Comparison of ENCODE assay signal across 8 mouse cellular contexts in the genomic region with DNA sequence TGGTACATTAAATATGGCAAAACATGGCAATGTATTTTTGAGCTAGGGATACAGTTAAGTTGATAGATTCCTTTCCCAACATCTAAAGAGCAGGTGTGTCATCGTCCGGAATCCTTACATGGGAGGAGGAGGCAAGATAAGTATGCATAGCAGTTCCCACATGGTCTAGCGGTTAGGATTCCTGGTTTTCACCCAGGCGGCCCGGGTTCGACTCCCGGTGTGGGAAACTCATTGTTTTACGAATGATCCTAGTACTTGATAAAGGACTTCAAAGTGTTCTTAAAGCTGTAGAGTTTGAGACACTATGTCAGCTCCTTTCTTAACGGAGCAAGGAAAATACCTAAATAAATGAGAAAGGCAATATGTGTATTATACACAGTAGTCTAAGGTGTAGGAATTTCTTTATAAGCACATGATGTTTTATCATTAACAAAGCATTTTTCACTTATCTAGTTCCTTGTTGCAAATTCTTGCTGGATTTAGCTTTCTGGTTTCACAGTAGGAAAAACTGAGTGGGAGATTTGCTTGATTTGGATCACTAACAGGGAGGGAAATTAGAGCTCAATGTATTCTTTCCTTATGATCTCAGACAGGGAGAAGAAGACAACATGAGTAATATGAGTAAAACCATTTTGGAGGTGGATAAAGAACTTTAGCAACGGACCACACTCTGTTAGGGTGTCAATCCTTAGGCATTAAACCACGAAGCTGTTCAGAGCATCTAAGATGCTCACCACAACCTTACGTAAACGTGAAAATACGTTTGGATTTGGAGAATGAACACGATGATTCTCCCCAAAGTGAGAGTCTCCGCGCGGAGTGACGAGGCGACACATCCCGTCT. TPM values are rescaled to one million over a fixed set of nuclear protein-coding genes. Genes with fewer than 3 reads are reported as not detected.
DNase-seq lines count a peak whose midpoint lies in the region; ATAC-seq and TF ChIP-seq lines count a peak whose summit lies in the region.

No protein-coding gene starts in this region.

- no peak for TF ChIP-seq POLR2A in CH12.LX (IDR thresholded peaks at IDR 0.05; ENCODE audit: low read depth, low read length)
- no peak for TF ChIP-seq POLR2A in brain, embryonic 14.5 days (IDR thresholded peaks at IDR 0.05; ENCODE audit: borderline replicate concordance, extremely low read depth, insufficient read depth, insufficient read length, poor library complexity, severe bottlenecking)

- no peaks in the 10 kb centered on the region for H3K36me3 ChIP-seq in CH12.LX (replicated peaks in 1 of 2; ENCODE audit: control insufficient read depth in 1 of 2, insufficient read depth in 1 of 2, low read length in 1 of 2)
- peaks cover 6% of the 10 kb centered on the region for H3K36me3 ChIP-seq in erythroblast, embryonic 14.5 days (ENCODE audit: control insufficient read depth)
- no peaks in the 10 kb centered on the region for H3K36me3 ChIP-seq in heart, embryonic 14.5 days (ENCODE audit: control insufficient read depth, insufficient read depth, low read length)
- H3K36me3 ChIP-seq in liver, embryonic 11.5 days (ENCODE audit: control insufficient read depth, insufficient read depth, low read length): no peaks in the 10 kb centered on the region

- no peak for TF ChIP-seq EP300 in CH12.LX (IDR thresholded peaks at IDR 0.05; ENCODE audit: low read length)

- peak overlapping the region; percentile 90 for H3K4me2 ChIP-seq in CH12.LX (ENCODE audit: insufficient read depth, low read depth, poor library complexity, severe bottlenecking)
- H3K4me2 ChIP-seq in heart, embryonic 14.5 days (ENCODE audit: low read length): peak overlapping the region; percentile 80
- H3K4me2 ChIP-seq in liver, embryonic 11.5 days: peak overlapping the region; percentile 94

- TF ChIP-seq CTCF in CH12.LX (conservative IDR thresholded peaks at IDR 0.05 in 1 of 2, IDR thresholded peaks at IDR 0.05 in 1 of 2; ENCODE audit: low read depth in 2 of 2, low read length in 2 of 2): no peak
- TF ChIP-seq CTCF in brain, embryonic 14.5 days (IDR thresholded peaks at IDR 0.05; ENCODE audit: borderline replicate concordance, extremely low read depth, insufficient read depth, insufficient read length): no peak

- no peaks in the 10 kb centered on the region for H3K9me3 ChIP-seq in CH12.LX (replicated peaks; ENCODE audit: low read length)
- no peaks in the 10 kb centered on the region for H3K9me3 ChIP-seq in erythroblast, embryonic 14.5 days (ENCODE audit: control insufficient read depth, low read length)
- no peaks in the 10 kb centered on the region for H3K9me3 ChIP-seq in heart, embryonic 14.5 days (ENCODE audit: control insufficient read depth, low read length)
- no peaks in the 10 kb centered on the region for H3K9me3 ChIP-seq in liver, embryonic 11.5 days (ENCODE audit: control insufficient read depth, low read length)

- ATAC-seq in heart, embryonic 14.5 days (ENCODE audit: insufficient number of reproducible peaks, insufficient read depth, low FRiP score, low read depth): no peak
- peak; percentile 35 for ATAC-seq in liver, embryonic 11.5 days (replicated peaks; ENCODE audit: low FRiP score)

- WGBS in heart, embryonic 14.5 days: under 1% methylated on average over 21 of the region's 21 CpGs
- WGBS in liver, embryonic 11.5 days: 1% methylated on average over 21 of the region's 21 CpGs

- TF ChIP-seq RAD21 in CH12.LX (IDR thresholded peaks at IDR 0.05; ENCODE audit: low read depth, low read length): no peak

- peaks cover 30% of the 10 kb centered on the region for H3K27me3 ChIP-seq in CH12.LX (replicated peaks)
- no peaks in the 10 kb centered on the region for H3K27me3 ChIP-seq in erythroblast, embryonic 14.5 days (ENCODE audit: control insufficient read depth)
- H3K27me3 ChIP-seq in heart, embryonic 14.5 days (ENCODE audit: control insufficient read depth, insufficient read depth, low read length): 0 out of 2 replicates have a peak, but pooled peaks cover 1% of the 10 kb centered on the region
- H3K27me3 ChIP-seq in liver, embryonic 11.5 days (replicated peaks; ENCODE audit: control insufficient read depth, insufficient read depth, low read length): no peaks in the 10 kb centered on the region

- in situ Hi-C loops in CH12.LX (cut with MboI; ENCODE audit: low pct_ligation_motif_present, low pct_unique_long_range_greater_than_20kb, low sequenced_read_pairs): no loop called here

- DNase-seq in CH12.LX (ENCODE audit: extremely low read depth): peak; percentile 86
- DNase-seq in brain, embryonic 14.5 days (ENCODE audit: low read depth): peak; percentile 86
- DNase-seq in kidney, postnatal 10 days: peak; percentile 72
- DNase-seq in liver, embryonic 11.5 days (ENCODE audit: low spot score): peak; percentile 92
- DNase-seq in neural tube, embryonic 10.5 days (ENCODE audit: extremely low spot score, low spot score): peak; percentile 89
- DNase-seq in telencephalon, adult 2 months (ENCODE audit: low read depth, low spot score): peak; percentile 50

- H3K79me2 ChIP-seq in CH12.LX (replicated peaks; ENCODE audit: control insufficient read depth, extremely low read depth, insufficient read depth, poor library complexity, severe bottlenecking): no peaks in the 10 kb centered on the region

- H3K9ac ChIP-seq in CH12.LX (ENCODE audit: insufficient read depth, low read depth): peak overlapping the region; percentile 21; the same call in 1 of the 2 replicates
- peak overlapping the region; percentile 76 for H3K9ac ChIP-seq in heart, embryonic 14.5 days (ENCODE audit: low read length)
- peak overlapping the region; percentile 72 for H3K9ac ChIP-seq in liver, embryonic 11.5 days (ENCODE audit: low read depth, low read length)

- peak overlapping the region; percentile 53 to 71 (median 56) for H3K4me3 ChIP-seq in CH12.LX (replicated peaks in 1 of 3; ENCODE audit: low read depth in 2 of 3, low read length in 2 of 3, poor library complexity in 1 of 3)
- H3K4me3 ChIP-seq in erythroblast, embryonic 14.5 days (replicated peaks): peak overlapping the region; percentile 88
- H3K4me3 ChIP-seq in heart, embryonic 14.5 days (ENCODE audit: control insufficient read depth in 1 of 2, insufficient read depth in 1 of 2, low read depth in 1 of 2, low read length in 2 of 2): peak overlapping the region; percentile 62 to 66
- H3K4me3 ChIP-seq in liver, embryonic 11.5 days (ENCODE audit: low read depth, low read length): peak overlapping the region; percentile 68

- dilution Hi-C loops in CH12.LX (cut with MboI; ENCODE audit: extremely low pct_ligation_motif_present, extremely low pct_unique_long_range_greater_than_20kb, low sequenced_read_pairs): no loop called here

- H3K27ac ChIP-seq in CH12.LX (ENCODE audit: insufficient read depth, low read depth): no peak overlapping the region
- H3K27ac ChIP-seq in heart, embryonic 14.5 days (replicated peaks in 1 of 2; ENCODE audit: control insufficient read depth in 1 of 2, insufficient read depth in 1 of 2, low read depth in 2 of 2, low read length in 2 of 2): peak overlapping the region in 1 of 2 experiments; percentile 28; a peak in 1 of 4 replicates
- peak overlapping the region; percentile 65 for H3K27ac ChIP-seq in liver, embryonic 11.5 days (ENCODE audit: low read depth, low read length)

- H3K4me1 ChIP-seq in CH12.LX (ENCODE audit: control insufficient read depth in 1 of 2, insufficient read depth in 2 of 2): peaks cover 0 to 5% of the 10 kb centered on the region in 2 experiments; a peak in 1 of 4 replicates
- H3K4me1 ChIP-seq in erythroblast, embryonic 14.5 days (ENCODE audit: control insufficient read depth): peaks cover 80% of the 10 kb centered on the region
- peaks cover 11 to 21% of the 10 kb centered on the region in 2 experiments for H3K4me1 ChIP-seq in heart, embryonic 14.5 days (ENCODE audit: control insufficient read depth in 2 of 2, insufficient read depth in 2 of 2, low read length in 2 of 2)
- H3K4me1 ChIP-seq in liver, embryonic 11.5 days (replicated peaks; ENCODE audit: control insufficient read depth, insufficient read depth, low read length): peaks cover 28% of the 10 kb centered on the region

TF ChIP-seq in CH12.LX, 34 proteins besides CTCF, POLR2A, EP300 and RAD21 (continues in another document):
- TF ChIP-seq MAFK (IDR thresholded peaks at IDR 0.05; ENCODE audit: insufficient replicate concordance, low read length) (peak; percentile 97), NRF1 (IDR thresholded peaks at IDR 0.05; ENCODE audit: low read depth, low read length) (peak; percentile 58; the same call in 1 of the 2 replicates), ELF1 (IDR thresholded peaks at IDR 0.05; ENCODE audit: low read depth, low read length) (peak; percentile 95), E2F4 (IDR thresholded peaks at IDR 0.05; ENCODE audit: insufficient replicate concordance, low read depth, low read length) (peak; percentile 86; the same call in 1 of the 2 replicates), JUND (conservative IDR thresholded peaks at IDR 0.05; ENCODE audit: low read depth, low read length) (peak; percentile 33; the same call in 1 of the 2 replicates), UBTF (IDR thresholded peaks at IDR 0.05; ENCODE audit: low read depth, low read length) (no peak), MYC (IDR thresholded peaks at IDR 0.05; ENCODE audit: low read depth, low read length) (no peak)

RNA-seq across cellular contexts. Expression of a gene that starts 2.1 kb away (rescaled TPM):
- 0.38 and 0.51 TPM in 2 replicates for total RNA-seq in CH12.LX (2012; rRNA removed)
- 0.20 TPM in 2 replicates for total RNA-seq in CH12.LX (2014; rRNA removed)
- 0.08 and 0.21 TPM in 2 replicates for polyA plus RNA-seq in CH12.LX (2012; ENCODE audit: insufficient read length, low read depth)
- 0.05 and 0.12 TPM in 2 replicates for polyA plus RNA-seq in brain, embryonic 14.5 days (2012; rRNA removed)
- polyA plus RNA-seq in erythroblast, embryonic 14.5 days (2012): 0.15 and 0.16 TPM in 2 replicates
- polyA plus RNA-seq in heart, embryonic 14.5 days (2014; fragmentation: Nextera tagmentation; extraction: Ambion mirVana): 1.7 and 1.9 TPM in 2 replicates
- polyA plus RNA-seq in liver, embryonic 11.5 days (2014; fragmentation: Nextera tagmentation; extraction: Ambion mirVana): 1.8 and 2.2 TPM in 2 replicates

RNA-seq across cellular contexts. Expression of a gene that starts 25.1 kb away (rescaled TPM):
- total RNA-seq in CH12.LX (2012; rRNA removed) (1.1 and 1.3 TPM in 2 replicates), CH12.LX (2014; rRNA removed) (1.2 and 1.3 TPM in 2 replicates)
- polyA plus RNA-seq in CH12.LX (2012; ENCODE audit: insufficient read length, low read depth): 2.1 and 2.8 TPM in 2 replicates
- 0.03 and 0.11 TPM in 2 replicates for polyA plus RNA-seq in brain, embryonic 14.5 days (2012; rRNA removed)
- polyA plus RNA-seq in erythroblast, embryonic 14.5 days (2012): not detected in 2 replicates
- polyA plus RNA-seq in heart, embryonic 14.5 days (2014; fragmentation: Nextera tagmentation; extraction: Ambion mirVana): 0.40 and 0.43 TPM in 2 replicates
- polyA plus RNA-seq in liver, embryonic 11.5 days (2014; fragmentation: Nextera tagmentation; extraction: Ambion mirVana): 0.08 and 0.32 TPM in 2 replicates

RNA-seq across cellular contexts. Expression of a gene that starts 39.9 kb away (rescaled TPM):
- total RNA-seq in CH12.LX (2012; rRNA removed): 10.1 and 13.1 TPM in 2 replicates
- total RNA-seq in CH12.LX (2014; rRNA removed): 14.4 and 15.4 TPM in 2 replicates
- 11.7 and 12.9 TPM in 2 replicates for polyA plus RNA-seq in CH12.LX (2012; ENCODE audit: insufficient read length, low read depth)
- polyA plus RNA-seq in brain, embryonic 14.5 days (2012; rRNA removed): 7.2 and 8.3 TPM in 2 replicates
- 0.76 and 0.84 TPM in 2 replicates for polyA plus RNA-seq in erythroblast, embryonic 14.5 days (2012)
- 8.3 and 9.1 TPM in 2 replicates for polyA plus RNA-seq in heart, embryonic 14.5 days (2014; fragmentation: Nextera tagmentation; extraction: Ambion mirVana)
- 13.1 and 13.4 TPM in 2 replicates for polyA plus RNA-seq in liver, embryonic 11.5 days (2014; fragmentation: Nextera tagmentation; extraction: Ambion mirVana)

Comparison
In these comparisons a context has a peak if more than half of its experiments do, and no peak if none do; other contexts are left out.
1. H3K9ac ChIP-seq: peak in every context shown above with its lines; median percentile 76 in heart, embryonic 14.5 days; 72 in liver, embryonic 11.5 days; 21 in CH12.LX.